Mouse (Mus musculus) hindbrain, postnatal 0 days (tissue): ENCODE results near the gene Ms4a8a. TPM values are rescaled to one million over a fixed set of nuclear protein-coding genes. Genes with fewer than 3 reads are reported as not detected.

ENCODE experiments used
- ATAC-seq: fragments of 200-750 bp; cut with Nextera tagmentation; 2 replicates; pipeline ENCODE4 v1.8.0; 2017; ENCODE audit warnings: mild to moderate bottlenecking, moderate TSS enrichment, moderate library complexity
- DNase-seq: peaks from one replicate; pipeline ENCODE4 v3.0.0-alpha.2; 2015; ENCODE audit warnings: low spot score
- H3K27ac ChIP-seq: fragments of 300-500 bp; sonication (generic); 2 replicates; pipeline ENCODE4 v1.5.1; 2014; ENCODE audit warnings: mild to moderate bottlenecking
- H3K27me3 ChIP-seq: fragments of 300-500 bp; sonication (generic); 2 replicates; pipeline ENCODE4 v1.6.1; 2014; ENCODE audit warnings: low read length, mixed read lengths; ENCODE audit not compliant: insufficient read depth
- H3K36me3 ChIP-seq: fragments of 300-500 bp; sonication (generic); 2 replicates; pipeline ENCODE4 v1.6.1; 2014; ENCODE audit warnings: low read length, mixed read lengths; ENCODE audit not compliant: insufficient read depth
- H3K4me1 ChIP-seq: fragments of 300-500 bp; sonication (generic); 2 replicates; pipeline ENCODE4 v1.6.1; 2014; ENCODE audit warnings: antibody characterized with exemption, low read length, mixed read lengths; ENCODE audit not compliant: insufficient read depth
- H3K4me2 ChIP-seq: fragments of 300-500 bp; sonication (generic); 2 replicates; pipeline ENCODE4 v1.6.1; 2014; ENCODE audit warnings: low read depth, mild to moderate bottlenecking, low read length, moderate library complexity, mixed read lengths
- H3K4me3 ChIP-seq: fragments of 300-500 bp; sonication (generic); 2 replicates; pipeline ENCODE4 v1.5.1; 2014; ENCODE audit warnings: low read length
- H3K9ac ChIP-seq: fragments of 300-500 bp; sonication (generic); replicated peaks from 2 replicates; pipeline ENCODE4 v1.6.1; 2014; ENCODE audit warnings: mild to moderate bottlenecking, low read length, moderate library complexity, mixed read lengths
- H3K9me3 ChIP-seq: fragments of 300-500 bp; sonication (generic); 2 replicates; pipeline ENCODE4 v1.6.1; 2016; ENCODE audit warnings: low read length, mixed read lengths
- CTCF ChIP-seq: IDR thresholded peaks from 2 replicates; pipeline ENCODE4 v1.5.1; 2016; ENCODE audit warnings: antibody characterized with exemption, control low read depth, low read depth
- WGBS: fragments of 180-500 bp; shearing (Covaris S2); extraction: QIAGEN DNeasy Blood & Tissue Kit; methylation state at CpG from one replicate; pipeline ENCODE4 v1.1.7; 2014; 5-methylcytosine and 5-hydroxymethylcytosine counted together
- polyA plus RNA-seq: library from polyadenylated mRNA; unstranded; fragments of >200 nt; fragmentation: Nextera tagmentation; extraction: Ambion mirVana; gene quantifications from 2 replicates; pipeline ENCODE4 v1.2.1, GENCODE M21; 2015
- total RNA-seq: library from RNA; depleted of rRNA; stranded (reverse); fragments of >200 nt; gene quantifications from 2 replicates; pipeline ENCODE4 v1.2.3, GENCODE M21; 2014

The Ms4a8a gene
- total and polyA plus RNA-seq, 2 experiments from 2014 or later: not detected

- no peak for TF ChIP-seq CTCF
- 83% methylated on average over 2 of the region's 2 CpGs for WGBS
- Histone ChIP-seq H3K9me3 (no peaks in the 10 kb centered on the region), H3K9ac (no peak overlapping the region), H3K4me3 (no peak overlapping the region), H3K27me3 (no peaks in the 10 kb centered on the region), H3K27ac (no peak overlapping the region), H3K36me3 (no peaks in the 10 kb centered on the region), H3K4me2 (no peak overlapping the region), H3K4me1 (no peaks in the 10 kb centered on the region)
- no peak for ATAC-seq
- no peak for DNase-seq
Measured at GRCm38 (mm10) chr19:11050286-11050685, 30.6 kb downstream of the Ms4a8a start.

DNA sequence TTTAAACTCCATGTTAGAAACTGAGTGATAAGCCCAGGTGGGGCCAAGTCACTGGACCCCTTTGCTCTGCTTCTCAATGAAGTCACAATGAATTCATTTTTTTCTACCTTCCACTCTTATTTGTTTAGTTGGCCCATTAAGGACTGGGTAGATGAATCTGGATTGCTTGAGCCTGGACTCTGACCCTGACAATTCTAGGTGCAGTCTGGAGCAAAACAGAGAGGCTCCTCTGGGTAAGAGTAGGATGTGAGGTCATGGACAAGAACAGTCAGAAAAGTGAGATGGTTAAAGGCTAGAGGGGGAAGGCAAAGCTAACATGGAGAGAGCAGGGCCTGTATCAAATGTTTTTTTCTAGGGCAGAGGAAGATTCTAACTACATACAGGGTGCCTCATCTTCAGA lies 31.5 kb downstream of the Ms4a8a start:
- Histone ChIP-seq H3K27me3 (no peaks in the 10 kb centered on the region), H3K27ac (no peak overlapping the region), H3K36me3 (no peaks in the 10 kb centered on the region), H3K9me3 (no peaks in the 10 kb centered on the region), H3K9ac (no peak overlapping the region), H3K4me1 (no peaks in the 10 kb centered on the region), H3K4me3 (no peak overlapping the region), H3K4me2 (no peak overlapping the region)
- DNase-seq: no peak
- no peak for ATAC-seq
- TF ChIP-seq CTCF: no peak

- ATAC-seq: no peak
- H3K36me3 ChIP-seq: no peaks in the 10 kb centered on the region
- no peaks in the 10 kb centered on the region for H3K4me1 ChIP-seq
- H3K9ac ChIP-seq: no peak overlapping the region
- 75% methylated on average over 1 of the region's 1 CpGs for WGBS
- DNase-seq: no peak
- H3K27me3 ChIP-seq: no peaks in the 10 kb centered on the region
- H3K27ac ChIP-seq: no peak overlapping the region
- H3K4me2 ChIP-seq: no peak overlapping the region
- H3K4me3 ChIP-seq: no peak overlapping the region
- TF ChIP-seq CTCF: no peak
- H3K9me3 ChIP-seq: no peaks in the 10 kb centered on the region
Measured at GRCm38 (mm10) chr19:11048503-11048902, 32.4 kb downstream of the Ms4a8a start.

- ATAC-seq (no peak), DNase-seq (no peak)
- H3K36me3 ChIP-seq: no peaks in the 10 kb centered on the region
- 81% methylated on average over 6 of the region's 6 CpGs for whole genome bisulfite sequencing
- H3K9ac ChIP-seq: no peak overlapping the region
- no peaks in the 10 kb centered on the region for H3K9me3 ChIP-seq
- no peaks in the 10 kb centered on the region for H3K4me1 ChIP-seq
- no peak overlapping the region for H3K27ac ChIP-seq
- no peak overlapping the region for H3K4me3 ChIP-seq
- no peak overlapping the region for H3K4me2 ChIP-seq
- no peak for TF ChIP-seq CTCF
- no peaks in the 10 kb centered on the region for H3K27me3 ChIP-seq
Measured at GRCm38 (mm10) chr19:11048009-11048408, 32.9 kb downstream of the Ms4a8a start.

- H3K27me3 ChIP-seq: no peaks in the 10 kb centered on the region
- peak; percentile 56 for TF ChIP-seq CTCF
- H3K27ac ChIP-seq: no peak overlapping the region
- 6% methylated on average over 29 of the region's 40 CpGs for WGBS
- H3K4me3 ChIP-seq: peak overlapping the region; percentile 38
- no peaks in the 10 kb centered on the region for H3K4me1 ChIP-seq
- H3K9me3 ChIP-seq: no peaks in the 10 kb centered on the region
- H3K36me3 ChIP-seq: no peaks in the 10 kb centered on the region
- H3K9ac ChIP-seq: peak overlapping the region; percentile 35; the same call in 1 of the 2 replicates
- peak; percentile 98 for ATAC-seq
- DNase-seq: peak; percentile 67
- peak overlapping the region; percentile 56 for H3K4me2 ChIP-seq
Measured at GRCm38 (mm10) chr19:11044996-11045711, 35.7 kb downstream of the Ms4a8a start.

DNA sequence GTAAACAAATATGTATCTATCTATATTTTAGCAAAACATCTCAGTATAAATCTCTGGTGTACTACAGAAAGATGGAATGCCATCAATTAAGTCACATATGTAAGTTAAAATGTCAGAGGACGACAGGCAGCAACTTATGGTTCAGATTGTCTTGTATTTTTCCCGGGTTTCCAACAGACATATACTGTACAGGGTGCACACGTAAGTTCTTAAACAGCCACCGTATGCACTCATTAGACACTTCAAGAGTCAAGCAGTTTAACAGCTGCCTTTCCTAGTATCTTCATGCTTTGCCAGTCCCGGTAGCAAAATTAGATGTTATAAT lies 36.3 kb downstream of the Ms4a8a start:
- H3K27ac ChIP-seq: no peak overlapping the region
- H3K4me2 ChIP-seq: peak overlapping the region; percentile 56
- peak overlapping the region; percentile 35; the same call in 1 of the 2 replicates for H3K9ac ChIP-seq
- peak; percentile 3 for DNase-seq
- no peak for TF ChIP-seq CTCF
- ATAC-seq: peak; percentile 83
- H3K36me3 ChIP-seq: no peaks in the 10 kb centered on the region
- 14% methylated on average over 5 of the region's 5 CpGs for WGBS
- no peaks in the 10 kb centered on the region for H3K27me3 ChIP-seq
- no peaks in the 10 kb centered on the region for H3K4me1 ChIP-seq
- H3K9me3 ChIP-seq: no peaks in the 10 kb centered on the region
- peak overlapping the region; percentile 38 for H3K4me3 ChIP-seq

GRCm38 (mm10) chr19:11037570-11037969 lies 43.3 kb downstream of the Ms4a8a start:
- DNase-seq (no peak), ATAC-seq (no peak)
- H3K9ac ChIP-seq: no peak overlapping the region
- 0 out of 2 replicates have a peak, but pooled peaks cover 2% of the 10 kb centered on the region for H3K9me3 ChIP-seq
- no peaks in the 10 kb centered on the region for H3K27me3 ChIP-seq
- no peaks in the 10 kb centered on the region for H3K4me1 ChIP-seq
- no peak for TF ChIP-seq CTCF
- H3K4me3 ChIP-seq: no peak overlapping the region
- no peak overlapping the region for H3K4me2 ChIP-seq
- no peaks in the 10 kb centered on the region for H3K36me3 ChIP-seq
- H3K27ac ChIP-seq: no peak overlapping the region
